Mouse (Mus musculus) intestine, embryonic 16.5 days (tissue): ENCODE data around the gene Fgd6. TPM values are rescaled to one million over a fixed set of nuclear protein-coding genes. Genes with fewer than 3 reads are reported as not detected.

Source experiments
- ATAC-seq: fragments of 200-750 bp; cut with Nextera tagmentation; 2 replicates; pipeline ENCODE4 v1.8.0; 2017; ENCODE audit warnings: moderate TSS enrichment, moderate library complexity
- H3K27ac ChIP-seq: fragments of 300-500 bp; sonication (generic); 2 replicates; pipeline ENCODE4 v1.5.1; 2014; ENCODE audit warnings: mild to moderate bottlenecking, low read length
- H3K27me3 ChIP-seq: fragments of 300-500 bp; sonication (generic); replicated peaks from 2 replicates; pipeline ENCODE4 v1.6.1; 2014; ENCODE audit warnings: low read length, control low read depth, mixed read lengths; ENCODE audit not compliant: control insufficient read depth, insufficient read depth
- H3K36me3 ChIP-seq: fragments of 300-500 bp; sonication (generic); 2 replicates; pipeline ENCODE4 v1.6.1; 2014; ENCODE audit warnings: low read length, control low read depth; ENCODE audit not compliant: control insufficient read depth, insufficient read depth
- H3K4me1 ChIP-seq: fragments of 300-500 bp; sonication (generic); 2 replicates; pipeline ENCODE4 v1.6.1; 2014; ENCODE audit warnings: low read length, control low read depth, mixed read lengths; ENCODE audit not compliant: control insufficient read depth, insufficient read depth
- H3K4me2 ChIP-seq: fragments of 300-500 bp; sonication (generic); 2 replicates; pipeline ENCODE4 v1.6.1; 2014; ENCODE audit warnings: low read depth, low read length, control low read depth
- H3K4me3 ChIP-seq: fragments of 300-500 bp; sonication (generic); 2 replicates; pipeline ENCODE4 v1.5.1; 2014; ENCODE audit warnings: mild to moderate bottlenecking, low read length
- H3K9ac ChIP-seq: fragments of 300-500 bp; sonication (generic); 2 replicates; pipeline ENCODE4 v1.6.1; 2014; ENCODE audit warnings: low read depth, low read length
- H3K9me3 ChIP-seq: fragments of 300-500 bp; sonication (generic); 2 replicates; pipeline ENCODE4 v1.6.1; 2016; ENCODE audit warnings: low read length, control low read depth; ENCODE audit not compliant: control insufficient read depth
- WGBS: fragments of 180-500 bp; shearing (Covaris S2); extraction: QIAGEN DNeasy Blood & Tissue Kit; methylation state at CpG from one replicate; pipeline ENCODE4 v1.1.7; 2014; 5-methylcytosine and 5-hydroxymethylcytosine counted together
- polyA plus RNA-seq: library from polyadenylated mRNA; unstranded; fragments of >200 nt; fragmentation: Nextera tagmentation; extraction: Ambion mirVana; gene quantifications from 2 replicates; pipeline ENCODE4 v1.2.1, GENCODE M21; 2015

Fgd6 gene
- polyA plus RNA-seq, result 2.7 and 3.0 TPM in 2 replicates

- Histone ChIP-seq H3K4me2 (peak within 1 kb of the TSS; percentile 70), H3K27me3 (no peaks in the 10 kb centered on the region), H3K4me3 (peak within 1 kb of the TSS; percentile 97), H3K9ac (peak within 1 kb of the TSS; percentile 89), H3K4me1 (peaks cover 10% of the 10 kb centered on the region), H3K36me3 (no peaks in the 10 kb centered on the region), H3K27ac (peak within 1 kb of the TSS; percentile 73), H3K9me3 (no peaks in the 10 kb centered on the region)
- WGBS, result under 1% methylated on average over 77 of the region's 77 CpGs
- ATAC-seq, result peak; percentile 99
Observed at GRCm38 (mm10) chr10:94035658-94036374, at the start of gene Fgd6, which contains the start of gene Vezt. Gene Fgd6, plus strand, starts transcription at chr10:94036001. Gene Vezt, minus strand, starts transcription at chr10:94035817.

GRCm38 (mm10) chr10:93994136-93994535 is 41.7 kb upstream of the Fgd6 start:
- H3K4me1 ChIP-seq, result no peaks in the 10 kb centered on the region
- ATAC-seq, result no peak
- H3K27ac ChIP-seq, result no peak overlapping the region
- H3K27me3 ChIP-seq, result no peaks in the 10 kb centered on the region
- H3K4me2 ChIP-seq, result no peak overlapping the region
- H3K4me3 ChIP-seq, result no peak overlapping the region
- H3K36me3 ChIP-seq, result peaks cover 19% of the 10 kb centered on the region; the same call in 1 of the 2 replicates
- H3K9ac ChIP-seq, result no peak overlapping the region
- 89% methylated on average over 10 of the region's 10 CpGs for WGBS
- no peaks in the 10 kb centered on the region for H3K9me3 ChIP-seq

GRCm38 (mm10) chr10:93995100-93995499 is 40.7 kb upstream of the Fgd6 start:
- no peak for ATAC-seq
- Histone ChIP-seq H3K9me3 (no peaks in the 10 kb centered on the region), H3K27ac (no peak overlapping the region), H3K4me2 (no peak overlapping the region), H3K4me1 (no peaks in the 10 kb centered on the region), H3K9ac (no peak overlapping the region), H3K36me3 (peaks cover 19% of the 10 kb centered on the region; the same call in 1 of the 2 replicates), H3K4me3 (no peak overlapping the region), H3K27me3 (no peaks in the 10 kb centered on the region)
- 97% methylated on average over 1 of the region's 1 CpGs for WGBS

GRCm38 (mm10) chr10:93999357-93999756 is 36.4 kb upstream of the Fgd6 start:
- H3K36me3 ChIP-seq, result peaks cover 24% of the 10 kb centered on the region
- no peaks in the 10 kb centered on the region for H3K27me3 ChIP-seq
- ATAC-seq, result no peak
- 82% methylated on average over 1 of the region's 1 CpGs for WGBS
- no peaks in the 10 kb centered on the region for H3K9me3 ChIP-seq
- H3K4me2 ChIP-seq, result no peak overlapping the region
- H3K9ac ChIP-seq, result no peak overlapping the region
- no peak overlapping the region for H3K4me3 ChIP-seq
- no peak overlapping the region for H3K27ac ChIP-seq
- H3K4me1 ChIP-seq, result no peaks in the 10 kb centered on the region

- no peaks in the 10 kb centered on the region for H3K9me3 ChIP-seq
- no peak overlapping the region for H3K4me3 ChIP-seq
- H3K9ac ChIP-seq, result no peak overlapping the region
- no peak overlapping the region for H3K4me2 ChIP-seq
- no peak overlapping the region for H3K27ac ChIP-seq
- H3K4me1 ChIP-seq, result no peaks in the 10 kb centered on the region
- 88% methylated on average over 10 of the region's 10 CpGs for whole genome bisulfite sequencing
- peaks cover 22% of the 10 kb centered on the region for H3K36me3 ChIP-seq
- no peak for ATAC-seq
- H3K27me3 ChIP-seq, result no peaks in the 10 kb centered on the region
Observed at GRCm38 (mm10) chr10:94000223-94000622, 35.6 kb upstream of the Fgd6 start.

GRCm38 (mm10) chr10:94008356-94008755 is 27.4 kb upstream of the Fgd6 start:
- no peaks in the 10 kb centered on the region for H3K36me3 ChIP-seq
- H3K9ac ChIP-seq, result no peak overlapping the region
- ATAC-seq, result no peak
- H3K27ac ChIP-seq, result no peak overlapping the region
- no peak overlapping the region for H3K4me3 ChIP-seq
- H3K9me3 ChIP-seq, result no peaks in the 10 kb centered on the region
- H3K4me1 ChIP-seq, result no peaks in the 10 kb centered on the region
- no peaks in the 10 kb centered on the region for H3K27me3 ChIP-seq
- no peak overlapping the region for H3K4me2 ChIP-seq
- 89% methylated on average over 2 of the region's 2 CpGs for WGBS

- no peaks in the 10 kb centered on the region for H3K27me3 ChIP-seq
- H3K9ac ChIP-seq, result no peak overlapping the region
- no peak overlapping the region for H3K4me2 ChIP-seq
- WGBS, result 77% methylated on average over 3 of the region's 3 CpGs
- no peak overlapping the region for H3K4me3 ChIP-seq
- H3K27ac ChIP-seq, result no peak overlapping the region
- no peaks in the 10 kb centered on the region for H3K36me3 ChIP-seq
- H3K9me3 ChIP-seq, result no peaks in the 10 kb centered on the region
- no peak for ATAC-seq
- H3K4me1 ChIP-seq, result no peaks in the 10 kb centered on the region
Observed at GRCm38 (mm10) chr10:94009991-94010679, 25.7 kb upstream of the Fgd6 start.

- no peak overlapping the region for H3K9ac ChIP-seq
- H3K4me1 ChIP-seq, result no peaks in the 10 kb centered on the region
- no peaks in the 10 kb centered on the region for H3K9me3 ChIP-seq
- H3K36me3 ChIP-seq, result no peaks in the 10 kb centered on the region
- no peak for ATAC-seq
- WGBS, result 40% methylated on average over 2 of the region's 2 CpGs
- no peak overlapping the region for H3K27ac ChIP-seq
- no peak overlapping the region for H3K4me3 ChIP-seq
- no peaks in the 10 kb centered on the region for H3K27me3 ChIP-seq
- no peak overlapping the region for H3K4me2 ChIP-seq
Observed at GRCm38 (mm10) chr10:94011024-94011423, 24.8 kb upstream of the Fgd6 start.

- Histone ChIP-seq H3K9ac (no peak overlapping the region), H3K4me2 (no peak overlapping the region), H3K4me1 (no peaks in the 10 kb centered on the region), H3K4me3 (no peak overlapping the region), H3K36me3 (no peaks in the 10 kb centered on the region), H3K9me3 (no peaks in the 10 kb centered on the region), H3K27ac (no peak overlapping the region), H3K27me3 (no peaks in the 10 kb centered on the region)
- 59% methylated on average over 3 of the region's 3 CpGs for WGBS
- no peak for ATAC-seq
Observed at GRCm38 (mm10) chr10:94013196-94013595, 22.6 kb upstream of the Fgd6 start.
